Mouse (Mus musculus) forebrain, embryonic 11.5 days (tissue): ENCODE data around the gene Kdf1. TPM values are rescaled to one million over a fixed set of nuclear protein-coding genes. Genes with fewer than 3 reads are reported as not detected.
A peak's percentile ranks its signal among the peaks of the same experiment; 100 is the strongest.

Source experiments
- ATAC-seq: fragments of 200-750 bp; cut with Nextera tagmentation; replicated peaks from 2 replicates; pipeline ENCODE4 v1.8.0; 2017; ENCODE audit warnings: moderate TSS enrichment; ENCODE audit not compliant: low FRiP score
- DNase-seq: peaks from one replicate; pipeline ENCODE4 v3.0.0-alpha.2; 2017; ENCODE audit warnings: low spot score
- H3K27ac ChIP-seq: fragments of 300-500 bp; sonication (generic); 2 replicates; pipeline ENCODE4 v1.5.1; 2014; ENCODE audit warnings: low read depth, low read length
- H3K27me3 ChIP-seq: fragments of 300-500 bp; sonication (generic); 2 replicates; pipeline ENCODE4 v1.6.1; 2014; ENCODE audit warnings: mild to moderate bottlenecking, low read length, mixed read lengths; ENCODE audit not compliant: control insufficient read depth, insufficient read depth
- H3K36me3 ChIP-seq: fragments of 300-500 bp; sonication (generic); 2 replicates; pipeline ENCODE4 v1.6.1; 2014; ENCODE audit warnings: mild to moderate bottlenecking, low read length, moderate library complexity, mixed read lengths; ENCODE audit not compliant: control insufficient read depth, insufficient read depth
- H3K4me1 ChIP-seq: fragments of 300-500 bp; sonication (generic); replicated peaks from 2 replicates; pipeline ENCODE4 v1.6.1; 2014; ENCODE audit warnings: low read length, mixed read lengths; ENCODE audit not compliant: control insufficient read depth, insufficient read depth
- H3K4me2 ChIP-seq: fragments of 300-500 bp; sonication (generic); 2 replicates; pipeline ENCODE4 v1.6.1; 2014; ENCODE audit warnings: low read depth, mild to moderate bottlenecking, low read length, moderate library complexity, mixed read lengths; ENCODE audit not compliant: severe bottlenecking
- H3K4me3 ChIP-seq: fragments of 300-500 bp; sonication (generic); 2 replicates; pipeline ENCODE4 v1.5.1; 2014; ENCODE audit warnings: low read depth, low read length
- H3K9ac ChIP-seq: fragments of 300-500 bp; sonication (generic); 2 replicates; pipeline ENCODE4 v1.6.1; 2014; ENCODE audit warnings: low read length
- H3K9me3 ChIP-seq: fragments of 300-500 bp; sonication (generic); 2 replicates; pipeline ENCODE4 v1.6.1; 2016; ENCODE audit warnings: low read length, mixed read lengths; ENCODE audit not compliant: control insufficient read depth
- WGBS: fragments of 180-500 bp; shearing (Covaris S2); extraction: QIAGEN DNeasy Blood & Tissue Kit; methylation state at CpG from one replicate; pipeline ENCODE4 v1.1.7; 2014; 5-methylcytosine and 5-hydroxymethylcytosine counted together
- polyA plus RNA-seq: library from polyadenylated mRNA; unstranded; fragments of >200 nt; fragmentation: Nextera tagmentation; extraction: Ambion mirVana; gene quantifications from 2 replicates; pipeline ENCODE4 v1.2.1, GENCODE M21; 2014

Kdf1 gene
- 1.1 and 2.1 TPM in 2 replicates for polyA plus RNA-seq

- no peak for ATAC-seq
- no peak for DNase-seq
- Histone ChIP-seq H3K27me3 (peaks cover 26% of the 10 kb centered on the region), H3K36me3 (no peaks in the 10 kb centered on the region), H3K9ac (no peak within 1 kb of the TSS), H3K4me1 (peaks cover 4% of the 10 kb centered on the region; the same call in 1 of the 2 replicates), H3K9me3 (no peaks in the 10 kb centered on the region), H3K27ac (no peak within 1 kb of the TSS), H3K4me3 (peak within 1 kb of the TSS; percentile 27), H3K4me2 (peak within 1 kb of the TSS; percentile 34; the same call in 1 of the 2 replicates)
- WGBS = 4% methylated on average over 53 of the region's 69 CpGs
Measured at GRCm38 (mm10) chr4:133518601-133519368, at the start of gene Kdf1. Kdf1 (plus strand) TSS chr4:133518963.

GRCm38 (mm10) chr4:133469122-133469521 is 49.6 kb upstream of the Kdf1 start:
- peaks cover 12% of the 10 kb centered on the region; the same call in 1 of the 2 replicates for H3K27me3 ChIP-seq
- no peak overlapping the region for H3K4me3 ChIP-seq
- peaks cover 5% of the 10 kb centered on the region; the same call in 1 of the 2 replicates for H3K9me3 ChIP-seq
- H3K27ac ChIP-seq = no peak overlapping the region
- H3K9ac ChIP-seq = no peak overlapping the region
- no peak for ATAC-seq
- 15% methylated on average over 12 of the region's 12 CpGs for WGBS
- no peak for DNase-seq
- H3K4me1 ChIP-seq = peaks cover 6% of the 10 kb centered on the region; the same call in 1 of the 2 replicates
- peak overlapping the region; percentile 87; the same call in 1 of the 2 replicates for H3K4me2 ChIP-seq
- H3K36me3 ChIP-seq = no peaks in the 10 kb centered on the region

- Histone ChIP-seq H3K4me1 (peaks cover 6% of the 10 kb centered on the region; the same call in 1 of the 2 replicates), H3K27me3 (peaks cover 12% of the 10 kb centered on the region; the same call in 1 of the 2 replicates), H3K27ac (no peak overlapping the region), H3K4me2 (no peak overlapping the region), H3K9ac (no peak overlapping the region), H3K9me3 (peaks cover 5% of the 10 kb centered on the region; the same call in 1 of the 2 replicates), H3K4me3 (no peak overlapping the region), H3K36me3 (no peaks in the 10 kb centered on the region)
- WGBS = 75% methylated on average over 7 of the region's 7 CpGs
- no peak for DNase-seq
- no peak for ATAC-seq
Measured at GRCm38 (mm10) chr4:133471135-133471821, 47.5 kb upstream of the Kdf1 start.

- Histone ChIP-seq H3K9me3 (peaks cover 5% of the 10 kb centered on the region; the same call in 1 of the 2 replicates), H3K4me3 (no peak overlapping the region), H3K27me3 (peaks cover 8% of the 10 kb centered on the region; the same call in 1 of the 2 replicates), H3K4me2 (no peak overlapping the region), H3K36me3 (no peaks in the 10 kb centered on the region), H3K27ac (no peak overlapping the region), H3K4me1 (0 out of 2 replicates have a peak, but pooled peaks cover 2% of the 10 kb centered on the region), H3K9ac (no peak overlapping the region)
- no peak for ATAC-seq
- WGBS = 70% methylated on average over 2 of the region's 2 CpGs
- DNase-seq = no peak
Measured at GRCm38 (mm10) chr4:133473833-133474232, 44.9 kb upstream of the Kdf1 start.

GRCm38 (mm10) chr4:133479458-133480184 is 39.1 kb upstream of the Kdf1 start, which contains the start of gene Tent5b:
Tent5b (plus strand) TSS chr4:133480132.
- ATAC-seq = peak; percentile 98
- Histone ChIP-seq H3K27ac (no peak within 1 kb of the TSS), H3K36me3 (no peaks in the 10 kb centered on the region), H3K9me3 (no peaks in the 10 kb centered on the region), H3K4me1 (peaks cover 9% of the 10 kb centered on the region; the same call in 1 of the 2 replicates), H3K9ac (peak within 1 kb of the TSS; percentile 24; the same call in 1 of the 2 replicates), H3K27me3 (peaks cover 13% of the 10 kb centered on the region), H3K4me2 (peak within 1 kb of the TSS; percentile 47), H3K4me3 (peak within 1 kb of the TSS; percentile 35)
- 3% methylated on average over 29 of the region's 29 CpGs for WGBS
- DNase-seq = peak; percentile 99

GRCm38 (mm10) chr4:133480185-133480537 is 38.6 kb upstream of the Kdf1 start:
- DNase-seq (no peak), ATAC-seq (no peak; the same call in 1 of the 2 replicates)
- peaks cover 13% of the 10 kb centered on the region for H3K27me3 ChIP-seq
- peak overlapping the region; percentile 35 for H3K4me3 ChIP-seq
- H3K4me2 ChIP-seq = peak overlapping the region; percentile 47
- no peaks in the 10 kb centered on the region for H3K36me3 ChIP-seq
- no peak overlapping the region for H3K27ac ChIP-seq
- H3K9ac ChIP-seq = peak overlapping the region; percentile 24; the same call in 1 of the 2 replicates
- H3K9me3 ChIP-seq = no peaks in the 10 kb centered on the region
- peaks cover 9% of the 10 kb centered on the region; the same call in 1 of the 2 replicates for H3K4me1 ChIP-seq
- WGBS = 2% methylated on average over 34 of the region's 34 CpGs

- H3K9me3 ChIP-seq = no peaks in the 10 kb centered on the region
- H3K4me3 ChIP-seq = no peak overlapping the region
- no peaks in the 10 kb centered on the region for H3K36me3 ChIP-seq
- ATAC-seq = no peak
- H3K4me2 ChIP-seq = no peak overlapping the region
- H3K9ac ChIP-seq = no peak overlapping the region
- peaks cover 9% of the 10 kb centered on the region; the same call in 1 of the 2 replicates for H3K4me1 ChIP-seq
- peaks cover 13% of the 10 kb centered on the region for H3K27me3 ChIP-seq
- H3K27ac ChIP-seq = no peak overlapping the region
- DNase-seq = no peak
- 44% methylated on average over 6 of the region's 6 CpGs for WGBS
Measured at GRCm38 (mm10) chr4:133480754-133481153, 38.0 kb upstream of the Kdf1 start.

- H3K27me3 ChIP-seq = peaks cover 13% of the 10 kb centered on the region
- 46% methylated on average over 4 of the region's 4 CpGs for WGBS
- H3K9me3 ChIP-seq = no peaks in the 10 kb centered on the region
- H3K4me1 ChIP-seq = peaks cover 9% of the 10 kb centered on the region; the same call in 1 of the 2 replicates
- H3K27ac ChIP-seq = no peak overlapping the region
- no peak for ATAC-seq
- H3K4me2 ChIP-seq = no peak overlapping the region
- H3K4me3 ChIP-seq = no peak overlapping the region
- no peak for DNase-seq
- no peaks in the 10 kb centered on the region for H3K36me3 ChIP-seq
- H3K9ac ChIP-seq = no peak overlapping the region
Measured at GRCm38 (mm10) chr4:133481488-133481887, 37.3 kb upstream of the Kdf1 start.
